Mouse (Mus musculus): ENCODE data around the gene Srr. TPM values are rescaled to one million over a fixed set of nuclear protein-coding genes. Genes with fewer than 3 reads are reported as not detected.

The Srr gene
- polyA plus RNA-seq (2015; fragmentation: Illumina TruSeq; extraction: RNeasy Lipid Tissue Mini Kit (QIAGEN cat#74804); ENCODE audit: insufficient read depth, low read depth, low replicate concordance), result 4.5 TPM

DNA sequence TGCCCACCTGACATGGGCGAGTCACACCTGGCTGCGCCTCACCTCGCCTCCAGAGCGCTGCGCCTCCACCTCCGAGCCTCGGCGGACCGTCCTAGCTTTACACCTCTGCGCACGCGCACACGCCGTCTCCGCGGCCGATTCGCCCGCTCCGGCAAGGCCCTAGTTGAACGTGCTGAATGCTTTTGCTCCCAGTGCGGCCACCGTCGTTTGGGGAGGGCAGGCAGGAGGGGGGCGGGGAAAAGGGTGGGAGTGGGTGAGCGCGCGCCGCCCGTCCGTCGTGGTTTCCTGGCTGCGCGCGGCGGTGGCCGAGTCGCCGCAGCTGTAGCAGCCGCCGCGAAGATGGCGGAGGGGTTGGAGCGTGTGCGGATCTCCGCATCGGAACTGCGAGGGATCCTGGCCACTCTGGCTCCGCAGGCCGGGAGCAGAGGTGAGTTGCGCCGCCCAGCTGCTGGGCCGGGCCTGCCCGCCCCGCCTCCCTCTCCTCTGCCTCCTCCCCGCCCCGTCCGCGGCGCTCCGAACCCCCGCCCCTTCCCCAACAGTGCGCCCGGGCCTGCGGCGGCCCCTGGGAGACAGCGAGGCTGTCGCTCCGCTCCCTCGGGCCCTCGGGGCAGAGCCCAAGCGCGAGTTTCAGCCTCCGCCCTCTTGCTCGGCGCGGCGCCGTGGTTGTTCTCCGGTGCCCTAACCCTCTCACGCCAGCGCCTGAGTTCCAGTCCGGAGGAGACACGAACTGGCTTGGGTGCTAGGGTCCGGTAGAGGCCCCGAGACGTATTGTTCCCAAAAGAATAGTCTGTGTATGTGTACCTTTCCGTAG lies at the start of gene Srr, which contains the start of gene Smg6:
Gene Srr (minus strand): TSS at position 372 of the 811 bp plus-strand sequence.
Gene Smg6 (plus strand): TSS at position 247 of the 811 bp plus-strand sequence.

DNA sequence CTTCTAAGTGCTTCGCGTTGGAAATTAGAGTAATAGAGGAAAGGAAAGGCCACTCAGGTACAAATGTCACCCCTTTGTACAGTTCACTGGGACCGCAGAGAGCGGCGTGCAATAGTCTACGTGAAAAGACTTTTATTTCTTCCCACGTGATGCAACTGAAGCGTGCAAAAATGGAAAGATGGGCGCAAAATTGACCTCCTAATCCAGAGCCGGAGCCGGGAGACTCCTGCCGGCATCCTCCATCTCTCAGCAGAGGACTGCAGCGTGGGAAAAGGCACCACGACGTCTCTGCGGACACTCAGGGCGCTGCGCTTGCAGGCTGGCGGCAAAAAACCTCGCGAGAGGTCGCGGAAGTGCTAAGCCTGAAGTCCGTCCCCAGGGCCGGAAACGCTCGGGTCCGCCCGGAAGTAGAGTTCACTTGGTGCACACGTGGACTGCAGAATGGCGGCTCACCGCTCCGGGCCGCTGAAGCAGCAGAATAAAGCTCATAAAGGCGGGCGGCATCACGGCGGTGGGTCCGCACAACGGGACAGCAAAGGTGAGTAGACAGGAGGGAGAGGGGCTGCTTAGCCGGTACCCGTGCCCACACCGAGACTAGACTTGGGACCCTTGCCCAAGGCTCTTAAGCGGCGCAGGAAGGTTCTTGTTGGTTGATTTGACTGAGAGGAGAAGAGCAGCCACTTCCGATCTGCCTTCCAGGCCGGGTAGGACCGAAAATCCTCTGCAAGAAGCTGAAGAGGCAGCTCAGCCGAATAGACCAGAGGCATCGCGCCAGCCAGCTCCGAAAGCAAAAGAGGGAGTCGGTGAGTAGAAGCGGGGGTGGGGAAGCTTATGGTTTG lies 27.9 kb downstream of the Srr start, which contains the start of gene Tsr1:
Gene Tsr1 (plus strand): TSS at position 394 of the 839 bp plus-strand sequence.

DNA sequence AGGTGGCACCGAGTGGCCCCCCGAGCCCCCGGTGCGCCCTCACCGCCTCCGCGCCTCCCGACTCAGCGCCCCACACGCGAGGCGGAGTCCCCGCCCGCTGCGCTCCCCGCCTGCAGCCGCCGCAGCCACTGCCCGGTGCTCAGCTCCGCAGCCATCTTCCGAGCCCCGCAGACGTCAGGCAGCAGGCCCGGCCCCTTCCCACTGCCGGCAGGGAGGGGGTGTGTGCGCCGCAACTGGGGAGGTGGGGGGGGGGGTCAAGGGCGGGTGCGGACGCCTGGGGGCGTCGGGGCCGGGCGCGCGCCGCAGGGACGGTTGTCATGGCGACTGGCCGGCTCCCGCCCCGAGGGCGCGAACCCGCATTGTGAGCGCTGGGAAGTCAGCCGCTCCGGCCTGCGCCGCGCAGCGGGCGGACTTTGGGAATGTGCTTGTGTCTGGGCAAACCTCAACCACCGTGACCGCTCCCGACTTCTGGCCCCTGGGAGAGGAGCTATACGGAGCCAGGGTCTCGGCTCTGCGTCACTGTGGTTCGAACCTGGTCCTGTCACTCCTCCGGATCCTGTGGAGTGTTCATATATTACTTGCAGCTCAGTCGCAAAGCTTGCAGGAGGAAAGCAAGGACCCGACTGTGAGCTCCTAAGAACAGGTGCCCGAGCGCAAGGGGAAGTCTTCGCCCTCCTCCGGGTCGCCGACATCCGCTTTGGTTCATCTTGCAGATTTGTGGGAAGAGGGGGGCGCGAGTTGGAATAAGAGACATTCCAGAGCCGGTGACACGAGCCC lies 28.7 kb downstream of the Srr start, which contains the start of gene Sgsm2:
Gene Sgsm2 (minus strand): TSS at position 160 of the 777 bp plus-strand sequence.

Other genes starting within 250 kb of the Srr start
- 12.8 TPM for gene Pafah1b1, start 201.3 kb downstream of the Srr start, polyA plus RNA-seq (2015; fragmentation: Illumina TruSeq; extraction: RNeasy Lipid Tissue Mini Kit (QIAGEN cat#74804); ENCODE audit: insufficient read depth, low read depth, low replicate concordance)
- gene Mettl16, start 155.1 kb downstream of the Srr start, polyA plus RNA-seq (2015; fragmentation: Illumina TruSeq; extraction: RNeasy Lipid Tissue Mini Kit (QIAGEN cat#74804); ENCODE audit: insufficient read depth, low read depth, low replicate concordance), result 2.7 TPM
- gene Mnt, start 95.0 kb downstream of the Srr start, polyA plus RNA-seq (2015; fragmentation: Illumina TruSeq; extraction: RNeasy Lipid Tissue Mini Kit (QIAGEN cat#74804); ENCODE audit: insufficient read depth, low read depth, low replicate concordance), result 3.1 TPM
- gene Sgsm2, start 28.9 kb downstream of the Srr start, polyA plus RNA-seq (2015; fragmentation: Illumina TruSeq; extraction: RNeasy Lipid Tissue Mini Kit (QIAGEN cat#74804); ENCODE audit: insufficient read depth, low read depth, low replicate concordance), result 3.7 TPM
- 7.6 TPM for gene Tsr1, start 27.9 kb downstream of the Srr start, polyA plus RNA-seq (2015; fragmentation: Illumina TruSeq; extraction: RNeasy Lipid Tissue Mini Kit (QIAGEN cat#74804); ENCODE audit: insufficient read depth, low read depth, low replicate concordance)
- gene Smg6, start 125 bp downstream of the Srr start, polyA plus RNA-seq (2015; fragmentation: Illumina TruSeq; extraction: RNeasy Lipid Tissue Mini Kit (QIAGEN cat#74804); ENCODE audit: insufficient read depth, low read depth, low replicate concordance), result 6.4 TPM
- gene Hic1, start 243.6 kb upstream of the Srr start, polyA plus RNA-seq (2015; fragmentation: Illumina TruSeq; extraction: RNeasy Lipid Tissue Mini Kit (QIAGEN cat#74804); ENCODE audit: insufficient read depth, low read depth, low replicate concordance), result 3.8 TPM